Comparison of ENCODE assay signal across 13 mouse cellular contexts in genomic region chr11:71144661-71145060, GRCm38 (mm10). TPM values are rescaled to one million over a fixed set of nuclear protein-coding genes. Genes with fewer than 3 reads are reported as not detected.
DNase-seq lines count a peak whose midpoint lies in the region; ATAC-seq and TF ChIP-seq lines count a peak whose summit lies in the region.
"Had no signal": no experiment of that assay in that cellular context is flagged by ENCODE, and none has a peak within 500 bp of the region (broad histone marks: within the 10 kb centered on the region; RNA-seq: fewer than 3 reads in every experiment).

Gene Nlrp1a, minus strand, starts transcription at chr11:71144704.

- H3K9ac ChIP-seq in kidney, embryonic 16.5 days (replicated peaks; ENCODE audit: low read length), result no peak within 1 kb of the TSS
- no peak within 1 kb of the TSS for H3K9ac ChIP-seq in midbrain, postnatal 0 days (replicated peaks; ENCODE audit: low read length, poor library complexity, severe bottlenecking)
- H3K9ac ChIP-seq: hindbrain, embryonic 15.5 days had no signal

- H3K4me2 ChIP-seq in kidney, embryonic 16.5 days (replicated peaks; ENCODE audit: low read depth, low read length), result no peak within 1 kb of the TSS
- no peak within 1 kb of the TSS for H3K4me2 ChIP-seq in midbrain, postnatal 0 days (ENCODE audit: low read depth, low read length, poor library complexity, severe bottlenecking)
- H3K4me2 ChIP-seq: hindbrain, embryonic 15.5 days had no signal

- WGBS in kidney, adult 2 months, result 55% methylated on average over 3 of the region's 3 CpGs
- 72% methylated on average over 3 of the region's 3 CpGs for WGBS in kidney, embryonic 16.5 days
- 79% methylated on average over 3 of the region's 3 CpGs for WGBS in midbrain, postnatal 0 days

- H3K9me3 ChIP-seq in kidney, embryonic 16.5 days (ENCODE audit: low read length), result no peaks in the 10 kb centered on the region
- H3K9me3 ChIP-seq in midbrain, postnatal 0 days (ENCODE audit: low read length), result no peaks in the 10 kb centered on the region
- H3K9me3 ChIP-seq: hindbrain, embryonic 15.5 days had no signal

- no peaks in the 10 kb centered on the region; the same call in 1 of the 2 replicates for H3K27me3 ChIP-seq in kidney, adult 2 months (replicated peaks; ENCODE audit: control insufficient read depth, insufficient read depth, low read length)
- no peaks in the 10 kb centered on the region for H3K27me3 ChIP-seq in kidney, embryonic 16.5 days (ENCODE audit: insufficient read depth, low read length)
- H3K27me3 ChIP-seq in midbrain, postnatal 0 days (ENCODE audit: insufficient read depth, low read length), result no peaks in the 10 kb centered on the region
- H3K27me3 ChIP-seq: hindbrain, embryonic 15.5 days had no signal

- intact Hi-C loops in heart, postnatal 36 days (cut with DNase I), result loop anchor here (10.0 kb wide), 1 partner anchor 120 kb away; no protein-coding TSS in a partner anchor

- H3K4me3 ChIP-seq in kidney, adult 2 months (ENCODE audit: insufficient read depth, low read depth, low read length), result no peak within 1 kb of the TSS
- H3K4me3 ChIP-seq in kidney, embryonic 16.5 days (ENCODE audit: low read length), result no peak within 1 kb of the TSS
- no peak within 1 kb of the TSS for H3K4me3 ChIP-seq in midbrain, postnatal 0 days (ENCODE audit: low read depth, low read length)
- H3K4me3 ChIP-seq: hindbrain, embryonic 15.5 days had no signal

- peak; percentile 38 for DNase-seq in kidney, adult 2 months
- DNase-seq in 416B (ENCODE audit: low read depth), result peak; percentile 88
- peak; percentile 7 to 11 for DNase-seq in heart, postnatal 36 days
- DNase-seq in monocyte, adult 2 months (ENCODE audit: low read depth in 1 of 2, low spot score in 2 of 2), result peak; percentile 54 to 68
- no peak for DNase-seq in cerebellum, postnatal 36 days
- no peak for DNase-seq in midbrain, postnatal 0 days (ENCODE audit: low spot score)
- no peak for DNase-seq in layer of hippocampus, postnatal 36 days
- DNase-seq: left cerebral cortex, postnatal 4 days had no signal

- TF ChIP-seq POLR2A in kidney, adult 2 months (IDR thresholded peaks at IDR 0.05; ENCODE audit: low read depth, low read length), result no peak

- no peak within 1 kb of the TSS for H3K27ac ChIP-seq in kidney, adult 2 months (ENCODE audit: insufficient read depth, low read depth, low read length)
- no peak within 1 kb of the TSS for H3K27ac ChIP-seq in kidney, embryonic 16.5 days (ENCODE audit: low read length)
- H3K27ac ChIP-seq in midbrain, postnatal 0 days (ENCODE audit: low read depth, low read length), result no peak within 1 kb of the TSS
- H3K27ac ChIP-seq: hindbrain, embryonic 15.5 days; stomach, postnatal 0 days had no signal

- no peak for TF ChIP-seq CTCF in kidney, adult 2 months (conservative IDR thresholded peaks at IDR 0.05; ENCODE audit: insufficient read depth, insufficient read length, low read depth, low read length)
- TF ChIP-seq CTCF in midbrain, postnatal 0 days (IDR thresholded peaks at IDR 0.05), result no peak

- H3K4me1 ChIP-seq in kidney, adult 2 months (ENCODE audit: control insufficient read depth, insufficient read depth, low read length), result no peaks in the 10 kb centered on the region
- no peaks in the 10 kb centered on the region for H3K4me1 ChIP-seq in kidney, embryonic 16.5 days (ENCODE audit: insufficient read depth, low read length)
- H3K4me1 ChIP-seq in midbrain, postnatal 0 days (ENCODE audit: insufficient read depth, low read length), result no peaks in the 10 kb centered on the region
- H3K4me1 ChIP-seq: hindbrain, embryonic 15.5 days had no signal

- H3K36me3 ChIP-seq in kidney, adult 2 months (ENCODE audit: control insufficient read depth, insufficient read depth, low read length), result no peaks in the 10 kb centered on the region
- H3K36me3 ChIP-seq in kidney, embryonic 16.5 days (ENCODE audit: insufficient read depth, low read length), result no peaks in the 10 kb centered on the region
- no peaks in the 10 kb centered on the region for H3K36me3 ChIP-seq in midbrain, postnatal 0 days (ENCODE audit: insufficient read depth, low read length)
- H3K36me3 ChIP-seq: hindbrain, embryonic 15.5 days had no signal

- no peak for ATAC-seq in kidney, embryonic 16.5 days (ENCODE audit: low FRiP score, low TSS enrichment)
- no peak for ATAC-seq in midbrain, postnatal 0 days (ENCODE audit: low FRiP score)

RNA-seq across cellular contexts. Expression of gene Nlrp1a, which starts in this region (rescaled TPM):
- 0.04 and 0.08 TPM in 2 replicates for polyA plus RNA-seq in kidney, adult 2 months (2012; rRNA removed)
- polyA plus RNA-seq in kidney, embryonic 16.5 days (2015; fragmentation: Nextera tagmentation; extraction: Ambion mirVana), result 0.06 and 0.14 TPM in 2 replicates
- under 1 TPM; 0.92 to 1.00 TPM for total RNA-seq in heart, postnatal 36 days (2021)
- 0.11 TPM in 1 of 2 replicates, not detected in the other for total RNA-seq in midbrain, postnatal 0 days (2014; rRNA removed)
- 0.04 TPM in 1 of 2 replicates, not detected in the other for polyA plus RNA-seq in midbrain, postnatal 0 days (2015; fragmentation: Nextera tagmentation; extraction: Ambion mirVana)
- 1 to 10 TPM in 1 of 2 experiments, under 1 TPM in 1; 0.68 to 1.0 TPM for total RNA-seq in layer of hippocampus, postnatal 36 days (2021)
- total RNA-seq: ES-E14 had no signal
- polyA plus RNA-seq: hindbrain, embryonic 15.5 days; neural tube, embryonic 11.5 days; stomach, postnatal 0 days had no signal

Comparison
In these comparisons a context has a peak if more than half of its experiments do, and no peak if none do; other contexts are left out.
1. Peak in DNase-seq in kidney, adult 2 months; RNA of the gene not detected or under 1 TPM.
2. Peak in DNase-seq in heart, postnatal 36 days; RNA of the gene not detected or under 1 TPM.
3. DNase-seq: peak in 416B (single experiment) and monocyte, adult 2 months (2 of 2); none in cerebellum, postnatal 36 days (0 of 2), midbrain, postnatal 0 days (single experiment) and layer of hippocampus, postnatal 36 days (0 of 2).